8 mouse cellular contexts compared by ENCODE assay signal in the genomic region with DNA sequence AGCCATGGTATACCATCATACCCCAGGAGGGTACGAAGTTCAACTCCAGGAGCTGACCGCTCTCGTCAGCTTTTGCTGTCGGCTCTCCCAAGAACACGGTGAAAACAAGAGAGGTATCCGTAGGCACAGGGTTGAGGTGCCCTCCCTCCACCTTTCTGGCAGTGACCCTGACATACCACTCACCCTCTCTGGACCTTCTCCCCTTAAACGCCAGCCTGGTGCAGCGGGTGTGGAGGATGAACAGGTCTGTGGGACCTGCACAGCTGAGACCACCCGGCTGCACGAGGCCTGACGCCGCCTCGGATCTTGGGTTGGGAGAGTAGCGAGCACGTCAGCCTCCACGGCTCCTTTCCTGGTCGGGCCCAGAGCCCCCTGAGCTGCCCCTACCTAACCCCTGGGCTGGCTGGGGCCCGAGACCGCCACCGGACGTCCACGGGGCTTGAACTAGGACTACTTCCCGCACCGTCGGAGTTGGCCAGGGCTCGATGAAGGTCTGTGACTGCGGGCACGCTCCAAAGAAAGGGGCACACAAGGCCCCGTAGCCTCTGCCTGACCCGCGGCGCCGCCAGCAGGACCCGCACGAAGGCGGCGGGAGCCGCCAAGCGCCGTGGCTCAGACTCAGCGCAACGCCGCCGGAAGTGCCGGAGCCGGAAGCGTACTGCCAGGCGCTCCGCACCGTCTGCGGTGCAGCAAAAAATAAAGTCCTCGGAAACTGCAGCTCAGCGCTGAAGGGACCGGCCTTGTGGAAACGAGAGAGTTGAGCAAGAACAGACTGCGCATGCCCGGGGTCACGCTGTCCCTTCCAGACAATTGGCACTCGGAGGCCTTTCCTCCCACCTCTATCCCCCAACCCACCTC. TPM values are rescaled to one million over a fixed set of nuclear protein-coding genes. Genes with fewer than 3 reads are reported as not detected.
DNase-seq lines count a peak whose midpoint lies in the region; ATAC-seq and TF ChIP-seq lines count a peak whose summit lies in the region.

A gene (minus strand): TSS at position 648 of the 858 bp plus-strand sequence.

- H3K4me3 ChIP-seq in embryonic facial prominence, embryonic 14.5 days (ENCODE audit: low read depth, low read length): peak within 1 kb of the TSS; percentile 99
- H3K4me3 ChIP-seq in limb, embryonic 14.5 days (replicated peaks; ENCODE audit: low read length): peak within 1 kb of the TSS; percentile 99
- H3K4me3 ChIP-seq in midbrain, postnatal 0 days (ENCODE audit: low read depth, low read length): peak within 1 kb of the TSS; percentile 98

- H3K36me3 ChIP-seq in embryonic facial prominence, embryonic 14.5 days (ENCODE audit: control insufficient read depth, insufficient read depth, low read length): peaks cover 31% of the 10 kb centered on the region
- peaks cover 36% of the 10 kb centered on the region for H3K36me3 ChIP-seq in limb, embryonic 14.5 days (ENCODE audit: control insufficient read depth, insufficient read depth, low read length)
- peaks cover 26% of the 10 kb centered on the region for H3K36me3 ChIP-seq in midbrain, postnatal 0 days (ENCODE audit: insufficient read depth, low read length)

- H3K9ac ChIP-seq in embryonic facial prominence, embryonic 14.5 days (ENCODE audit: low read depth, low read length): peak within 1 kb of the TSS; percentile 97
- peak within 1 kb of the TSS; percentile 94 for H3K9ac ChIP-seq in limb, embryonic 14.5 days (ENCODE audit: low read depth, low read length, severe bottlenecking)
- peak within 1 kb of the TSS; percentile 89 for H3K9ac ChIP-seq in midbrain, postnatal 0 days (replicated peaks; ENCODE audit: low read length, poor library complexity, severe bottlenecking)

- 3% methylated on average over 50 of the region's 59 CpGs for WGBS in embryonic facial prominence, embryonic 14.5 days
- 2% methylated on average over 59 of the region's 59 CpGs for WGBS in limb, embryonic 14.5 days
- 2% methylated on average over 59 of the region's 59 CpGs for WGBS in midbrain, postnatal 0 days

- no peaks in the 10 kb centered on the region for H3K27me3 ChIP-seq in embryonic facial prominence, embryonic 14.5 days (replicated peaks; ENCODE audit: control insufficient read depth, insufficient read depth, low read length)
- H3K27me3 ChIP-seq in limb, embryonic 14.5 days (ENCODE audit: control insufficient read depth, insufficient read depth, low read length): no peaks in the 10 kb centered on the region
- no peaks in the 10 kb centered on the region for H3K27me3 ChIP-seq in midbrain, postnatal 0 days (ENCODE audit: insufficient read depth, low read length)

- no peak for TF ChIP-seq CTCF in midbrain, postnatal 0 days (IDR thresholded peaks at IDR 0.05)

- H3K9me3 ChIP-seq in embryonic facial prominence, embryonic 14.5 days (ENCODE audit: control insufficient read depth, low read length): no peaks in the 10 kb centered on the region
- no peaks in the 10 kb centered on the region for H3K9me3 ChIP-seq in limb, embryonic 14.5 days (ENCODE audit: control insufficient read depth, low read length)
- no peaks in the 10 kb centered on the region for H3K9me3 ChIP-seq in midbrain, postnatal 0 days (ENCODE audit: low read length)

- H3K4me1 ChIP-seq in embryonic facial prominence, embryonic 14.5 days (ENCODE audit: control insufficient read depth, insufficient read depth, low read length): peaks cover 7% of the 10 kb centered on the region
- peaks cover 13% of the 10 kb centered on the region for H3K4me1 ChIP-seq in limb, embryonic 14.5 days (ENCODE audit: control insufficient read depth, insufficient read depth, low read length)
- peaks cover 7% of the 10 kb centered on the region for H3K4me1 ChIP-seq in midbrain, postnatal 0 days (ENCODE audit: insufficient read depth, low read length)

- H3K4me2 ChIP-seq in embryonic facial prominence, embryonic 14.5 days (ENCODE audit: low read depth, low read length): peak within 1 kb of the TSS; percentile 85
- H3K4me2 ChIP-seq in limb, embryonic 14.5 days (replicated peaks; ENCODE audit: low read depth, low read length, severe bottlenecking): peak within 1 kb of the TSS; percentile 93
- peak within 1 kb of the TSS; percentile 96 for H3K4me2 ChIP-seq in midbrain, postnatal 0 days (ENCODE audit: low read depth, low read length, poor library complexity, severe bottlenecking)

- DNase-seq in 3T3-L1 (ENCODE audit: low read depth, low spot score): peak; percentile 97
- DNase-seq in adrenal gland, postnatal 4 days (ENCODE audit: low spot score in 2 of 2): peak; percentile 92 to 94
- peak; percentile 95 for DNase-seq in embryonic facial prominence, embryonic 14.5 days (ENCODE audit: low spot score)
- peak; percentile 97 for DNase-seq in heart, adult 8-10 months (ENCODE audit: low spot score)
- peak; percentile 97 for DNase-seq in kidney, adult 9 months
- peak; percentile 95 for DNase-seq in limb, embryonic 14.5 days (ENCODE audit: low spot score)
- DNase-seq in midbrain, postnatal 0 days (ENCODE audit: low spot score): peak; percentile 97
- peak; percentile 95 to 97 for DNase-seq in spleen, postnatal 14 days (ENCODE audit: low spot score in 2 of 2)

- peak within 1 kb of the TSS; percentile 63 for H3K27ac ChIP-seq in embryonic facial prominence, embryonic 14.5 days (replicated peaks; ENCODE audit: low read depth, low read length)
- H3K27ac ChIP-seq in limb, embryonic 14.5 days (replicated peaks; ENCODE audit: low read depth, low read length): peak within 1 kb of the TSS; percentile 63
- H3K27ac ChIP-seq in midbrain, postnatal 0 days (ENCODE audit: low read depth, low read length): peak within 1 kb of the TSS; percentile 80

- peak; percentile 91 for ATAC-seq in embryonic facial prominence, embryonic 14.5 days (ENCODE audit: low read depth)
- ATAC-seq in limb, embryonic 14.5 days (ENCODE audit: low FRiP score, low read depth): peak; percentile 89
- peak; percentile 88 for ATAC-seq in midbrain, postnatal 0 days (ENCODE audit: low FRiP score)

- TF ChIP-seq POLR2A in limb, embryonic 14.5 days (IDR thresholded peaks at IDR 0.05; ENCODE audit: borderline replicate concordance, extremely low read depth, insufficient read depth, insufficient read length): peak; percentile 80; the same call in 1 of the 2 replicates

RNA-seq across cellular contexts. Expression of the gene that starts here (rescaled TPM):
- 10 to 100 TPM; 66.8 to 71.1 TPM for total RNA-seq in adrenal gland, postnatal 4 days (2021)
- polyA plus RNA-seq in embryonic facial prominence, embryonic 14.5 days (2014; fragmentation: Nextera tagmentation; extraction: Ambion mirVana): 51.0 and 63.8 TPM in 2 replicates
- total RNA-seq in heart, adult 8-10 months (2022): 10 to 100 TPM; 25.9 to 32.7 (median 27.6) TPM
- polyA plus RNA-seq in limb, embryonic 14.5 days (2012; rRNA removed): 55.3 and 55.8 TPM in 2 replicates
- polyA plus RNA-seq in limb, embryonic 14.5 days (2014; fragmentation: Nextera tagmentation; extraction: Ambion mirVana): 60.2 and 63.4 TPM in 2 replicates
- 46.4 and 52.3 TPM in 2 replicates for total RNA-seq in midbrain, postnatal 0 days (2014; rRNA removed)
- polyA plus RNA-seq in midbrain, postnatal 0 days (2015; fragmentation: Nextera tagmentation; extraction: Ambion mirVana): 38.4 and 41.6 TPM in 2 replicates

Comparison
In these comparisons a context has a peak if more than half of its experiments do, and no peak if none do; other contexts are left out.
1. Peak in every context shown above with its lines: DNase-seq, ATAC-seq, H3K4me3 ChIP-seq and H3K27ac ChIP-seq.